Mouse (Mus musculus) granulocyte monocyte progenitor cell, adult 5-6 weeks (primary cell): ENCODE measurements around the gene Grin2a. TPM values are rescaled to one million over a fixed set of nuclear protein-coding genes. Genes with fewer than 3 reads are reported as not detected.

ENCODE experiments used
- ATAC-seq: replicated peaks from 2 replicates; pipeline ENCODE4 v1.8.0; 2016; ENCODE audit warnings: mild to moderate bottlenecking, moderate TSS enrichment, inconsistent platforms; ENCODE audit not compliant: poor library complexity, severe bottlenecking
- total RNA-seq, 2 experiments: library from RNA; stranded (forward) in 1 of 2; stranded (reverse) in 1 of 2; fragments of 200-712, 200-1000 nt in 1 of 2; fragments of >200 nt in 1 of 2; fragmentation: Nextera tagmentation in 1 of 2; gene quantifications; 2 replicates each; pipeline ENCODE4 v1.2.3; 2014 to 2017

Gene Grin2a
- total RNA-seq, 2 experiments from 2014 or later, result not detected

GRCm38 (mm10) chr16:9884141-9884540 is 111.2 kb downstream of the Grin2a start:
- no peak for ATAC-seq

GRCm38 (mm10) chr16:9882420-9882819 is 112.9 kb downstream of the Grin2a start:
- ATAC-seq, result no peak

GRCm38 (mm10) chr16:9873001-9873400 is 122.4 kb downstream of the Grin2a start:
- no peak for ATAC-seq

- no peak for ATAC-seq
Measured at GRCm38 (mm10) chr16:9865710-9866109, 129.7 kb downstream of the Grin2a start.

GRCm38 (mm10) chr16:9865039-9865438 is 130.3 kb downstream of the Grin2a start:
- ATAC-seq, result no peak

GRCm38 (mm10) chr16:9857758-9858157 is 137.6 kb downstream of the Grin2a start:
- ATAC-seq, result no peak

GRCm38 (mm10) chr16:9851265-9851988 is 143.9 kb downstream of the Grin2a start:
- ATAC-seq, result no peak

GRCm38 (mm10) chr16:9841496-9841895 is 153.9 kb downstream of the Grin2a start:
- ATAC-seq, result no peak

GRCm38 (mm10) chr16:9836542-9836941 is 158.8 kb downstream of the Grin2a start:
- no peak for ATAC-seq

GRCm38 (mm10) chr16:9834236-9834635 is 161.1 kb downstream of the Grin2a start:
- ATAC-seq, result no peak

- ATAC-seq, result no peak
Measured at GRCm38 (mm10) chr16:9825110-9825483, 170.3 kb downstream of the Grin2a start.

- ATAC-seq, result no peak
Measured at GRCm38 (mm10) chr16:9824436-9825109, 170.8 kb downstream of the Grin2a start.

GRCm38 (mm10) chr16:9823686-9824085 is 171.7 kb downstream of the Grin2a start:
- no peak for ATAC-seq

GRCm38 (mm10) chr16:9819508-9819907 is 175.9 kb downstream of the Grin2a start:
- ATAC-seq, result no peak

GRCm38 (mm10) chr16:9801338-9801737 is 194.0 kb downstream of the Grin2a start:
- no peak for ATAC-seq

- no peak for ATAC-seq
Measured at GRCm38 (mm10) chr16:9800221-9800620, 195.1 kb downstream of the Grin2a start.

GRCm38 (mm10) chr16:9792976-9793375 is 202.4 kb downstream of the Grin2a start:
- ATAC-seq, result no peak

GRCm38 (mm10) chr16:9786261-9786660 is 209.1 kb downstream of the Grin2a start:
- ATAC-seq, result no peak

GRCm38 (mm10) chr16:9785821-9786220 is 209.5 kb downstream of the Grin2a start:
- no peak for ATAC-seq

- ATAC-seq, result no peak
Measured at GRCm38 (mm10) chr16:9768981-9769380, 226.4 kb downstream of the Grin2a start.

- no peak for ATAC-seq
Measured at GRCm38 (mm10) chr16:9768356-9768755, 227.0 kb downstream of the Grin2a start.

- ATAC-seq, result no peak
Measured at GRCm38 (mm10) chr16:9767946-9768345, 227.4 kb downstream of the Grin2a start.
